Mouse (Mus musculus) liver, embryonic 14.5 days (tissue): ENCODE measurements at regions not wholly inside any gene's neighbourhood (a gene's known extent, or its start where the extent isn't known, plus 50 kb on each side); places are given as distances from the start of the nearest gene placed in this dataset.

Source experiments
- ATAC-seq: fragments of 200-750 bp; cut with Nextera tagmentation; 2 replicates; pipeline ENCODE4 v1.8.0; 2017; ENCODE audit warnings: moderate number of reproducible peaks, mild to moderate bottlenecking, moderate library complexity; ENCODE audit not compliant: insufficient read depth
- DNase-seq, 3 experiments: peaks; one replicate each; pipeline ENCODE4 v3.0.0-alpha.2; 2012 to 2013; ENCODE audit warnings: low read depth in 3 of 3, low spot score in 3 of 3
- H3K27ac ChIP-seq: fragments of 300-500 bp; sonication (generic); 2 replicates; pipeline ENCODE4 v1.5.1; 2014; ENCODE audit warnings: moderate library complexity, mild to moderate bottlenecking, control low read depth, inconsistent platforms
- H3K27me3 ChIP-seq: fragments of 300-500 bp; sonication (generic); 2 replicates; pipeline ENCODE4 v1.6.1; 2014; ENCODE audit warnings: mild to moderate bottlenecking, low read length, moderate library complexity; ENCODE audit not compliant: control insufficient read depth, insufficient read depth
- H3K36me3 ChIP-seq: fragments of 300-500 bp; sonication (generic); replicated peaks from 2 replicates; pipeline ENCODE4 v1.6.1; 2014; ENCODE audit warnings: low read depth; ENCODE audit not compliant: control insufficient read depth, insufficient read depth
- H3K4me1 ChIP-seq, 2 experiments: fragments of 200-500 bp in 1 of 2; fragments of 300-500 bp in 1 of 2; sonication (generic) in 1 of 2; replicated peaks; 2 replicates each; pipeline ENCODE4 v1.6.1; 2012 to 2014; ENCODE audit warnings: antibody characterized with exemption in 1 of 2, inconsistent platforms in 1 of 2, low read length in 1 of 2; ENCODE audit not compliant: control insufficient read depth in 2 of 2, insufficient read depth in 2 of 2
- H3K4me2 ChIP-seq: fragments of 300-500 bp; sonication (generic); 2 replicates; pipeline ENCODE4 v1.6.1; 2014; ENCODE audit warnings: low read depth, mild to moderate bottlenecking, control low read depth, moderate library complexity
- H3K4me3 ChIP-seq, 2 experiments: fragments of 200-500 bp in 1 of 2; fragments of 300-500 bp in 1 of 2; sonication (generic) in 1 of 2; 2 replicates each; pipeline ENCODE4 v1.5.1; 2012 to 2014; ENCODE audit warnings: low read depth in 2 of 2, low read length in 2 of 2, mild to moderate bottlenecking in 2 of 2, control low read depth in 1 of 2, inconsistent platforms in 1 of 2, moderate library complexity in 1 of 2; ENCODE audit not compliant: insufficient read depth in 1 of 2
- H3K9ac ChIP-seq: fragments of 300-500 bp; sonication (generic); replicated peaks from 2 replicates; pipeline ENCODE4 v1.6.1; 2014; ENCODE audit warnings: mild to moderate bottlenecking, control low read depth, moderate library complexity
- H3K9me3 ChIP-seq: fragments of 300-500 bp; sonication (generic); 2 replicates; pipeline ENCODE4 v1.6.1; 2016; ENCODE audit warnings: low read length, mixed read lengths; ENCODE audit not compliant: control insufficient read depth
- CTCF ChIP-seq: IDR thresholded peaks from 2 replicates; pipeline ENCODE4 v1.5.1; 2016; ENCODE audit warnings: antibody characterized with exemption, low read depth, control low read depth
- EP300 ChIP-seq: IDR thresholded peaks from 2 replicates; pipeline ENCODE4 v1.6.1; 2016; ENCODE audit warnings: antibody characterized with exemption, low read depth
- WGBS: fragments of 180-500 bp; shearing (Covaris S2); extraction: QIAGEN DNeasy Blood & Tissue Kit; methylation state at CpG from one replicate; pipeline ENCODE4 v1.1.7; 2014; ENCODE audit not compliant: insufficient replicate concordance; 5-methylcytosine and 5-hydroxymethylcytosine counted together

GRCm38 (mm10) chr1:73149926-73150325, 134.2 kb upstream of the Tnp1 start:
- no peaks in the 10 kb centered on the region for H3K9me3 ChIP-seq
- no peak for DNase-seq
- WGBS, result 49% methylated on average over 4 of the region's 4 CpGs
- no peaks in the 10 kb centered on the region for H3K36me3 ChIP-seq
- H3K27me3 ChIP-seq, result no peaks in the 10 kb centered on the region
- H3K4me2 ChIP-seq, result no peak overlapping the region
- no peaks in the 10 kb centered on the region for H3K4me1 ChIP-seq
- TF ChIP-seq CTCF, result no peak
- TF ChIP-seq EP300, result no peak
- ATAC-seq, result no peak
- H3K4me3 ChIP-seq, result no peak overlapping the region
- no peak overlapping the region for H3K9ac ChIP-seq
- H3K27ac ChIP-seq, result no peak overlapping the region

GRCm38 (mm10) chr1:73142845-73143244, 127.1 kb upstream of the Tnp1 start:
- Histone ChIP-seq H3K4me1 (0 out of 4 replicates have a peak, but pooled peaks cover 0 to 3% of the 10 kb centered on the region in 2 experiments), H3K9ac (no peak overlapping the region), H3K9me3 (no peaks in the 10 kb centered on the region), H3K4me2 (no peak overlapping the region), H3K27me3 (no peaks in the 10 kb centered on the region), H3K36me3 (no peaks in the 10 kb centered on the region), H3K27ac (no peak overlapping the region), H3K4me3 (no peak overlapping the region)
- WGBS, result 66% methylated on average over 8 of the region's 8 CpGs
- DNase-seq, result no peak
- TF ChIP-seq EP300 (no peak), CTCF (no peak)
- no peak for ATAC-seq

- H3K4me3 ChIP-seq, result no peak overlapping the region
- DNase-seq (no peak), ATAC-seq (no peak)
- TF ChIP-seq EP300 (no peak), CTCF (no peak)
- no peaks in the 10 kb centered on the region for H3K27me3 ChIP-seq
- H3K4me2 ChIP-seq, result no peak overlapping the region
- WGBS, result 21% methylated on average over 7 of the region's 7 CpGs
- 0 out of 4 replicates have a peak, but pooled peaks cover 0 to 3% of the 10 kb centered on the region in 2 experiments for H3K4me1 ChIP-seq
- H3K27ac ChIP-seq, result no peak overlapping the region
- no peaks in the 10 kb centered on the region for H3K9me3 ChIP-seq
- H3K9ac ChIP-seq, result no peak overlapping the region
- H3K36me3 ChIP-seq, result no peaks in the 10 kb centered on the region
Observed at GRCm38 (mm10) chr1:73140557-73141345, 125.0 kb upstream of the Tnp1 start.

- DNase-seq (no peak), ATAC-seq (no peak)
- no peaks in the 10 kb centered on the region for H3K4me1 ChIP-seq
- no peaks in the 10 kb centered on the region for H3K36me3 ChIP-seq
- no peak overlapping the region for H3K4me3 ChIP-seq
- no peak overlapping the region for H3K4me2 ChIP-seq
- H3K27ac ChIP-seq, result no peak overlapping the region
- no peaks in the 10 kb centered on the region for H3K27me3 ChIP-seq
- H3K9ac ChIP-seq, result no peak overlapping the region
- no peaks in the 10 kb centered on the region for H3K9me3 ChIP-seq
- WGBS, result 80% methylated on average over 4 of the region's 4 CpGs
- TF ChIP-seq CTCF (no peak), EP300 (no peak)
Observed at GRCm38 (mm10) chr1:73130215-73130861, 114.6 kb upstream of the Tnp1 start.

GRCm38 (mm10) chr1:73123012-73123411, 107.3 kb upstream of the Tnp1 start:
- WGBS, result 66% methylated on average over 9 of the region's 9 CpGs
- Histone ChIP-seq H3K27ac (no peak overlapping the region), H3K36me3 (no peaks in the 10 kb centered on the region), H3K4me1 (no peaks in the 10 kb centered on the region), H3K9ac (no peak overlapping the region), H3K4me3 (no peak overlapping the region), H3K9me3 (no peaks in the 10 kb centered on the region), H3K4me2 (no peak overlapping the region), H3K27me3 (no peaks in the 10 kb centered on the region)
- ATAC-seq, result no peak
- TF ChIP-seq EP300, result no peak
- TF ChIP-seq CTCF, result no peak
- no peak for DNase-seq
